Mouse (Mus musculus): ENCODE results near the gene Phf5a.
A peak's percentile ranks its signal among the peaks of the same experiment; 100 is the strongest.
"Not testable (repeated sequence)": the region's sequence is repeated elsewhere in the genome, so short reads cannot be mapped to it uniquely, and the experiment has no call there.

Phf5a gene

DNA sequence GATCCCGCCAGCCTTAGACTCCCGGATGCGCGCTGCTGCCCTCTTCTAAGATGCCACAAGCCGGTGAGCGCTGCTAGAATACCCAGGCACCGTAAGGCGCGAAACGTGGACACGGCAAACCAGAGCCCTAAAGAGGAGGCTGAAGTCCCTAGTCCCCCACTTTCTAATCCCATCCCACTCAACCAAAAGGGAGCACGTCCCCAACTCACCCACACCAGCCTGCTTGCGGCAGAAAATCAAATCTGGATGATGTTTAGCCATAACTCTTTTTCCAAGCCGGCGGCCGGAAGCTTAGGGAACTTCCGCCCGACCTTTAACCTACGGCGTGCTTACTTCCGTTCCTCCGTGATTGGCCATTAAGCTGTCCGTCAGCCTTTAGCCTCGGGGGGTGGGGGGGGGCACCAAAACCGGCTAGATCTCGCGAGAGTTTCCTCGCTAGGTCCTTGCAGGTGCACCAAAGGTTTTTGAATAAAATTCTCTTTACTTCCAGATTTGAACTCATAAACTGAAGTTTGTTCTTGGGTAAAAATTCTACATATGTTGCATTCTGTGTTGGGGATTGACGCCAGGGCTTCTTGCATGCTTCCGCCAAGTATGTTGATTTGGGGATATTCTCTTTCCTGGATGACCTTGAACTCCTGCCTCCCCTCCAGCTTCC, at the start of gene Phf5a:
TSS of gene Phf5a (minus strand) at position 308 of the 658 bp plus-strand sequence.
- peak; percentile 96 for DNase-seq (ENCODE audit: extremely low spot score, low read depth, low spot score)

DNA sequence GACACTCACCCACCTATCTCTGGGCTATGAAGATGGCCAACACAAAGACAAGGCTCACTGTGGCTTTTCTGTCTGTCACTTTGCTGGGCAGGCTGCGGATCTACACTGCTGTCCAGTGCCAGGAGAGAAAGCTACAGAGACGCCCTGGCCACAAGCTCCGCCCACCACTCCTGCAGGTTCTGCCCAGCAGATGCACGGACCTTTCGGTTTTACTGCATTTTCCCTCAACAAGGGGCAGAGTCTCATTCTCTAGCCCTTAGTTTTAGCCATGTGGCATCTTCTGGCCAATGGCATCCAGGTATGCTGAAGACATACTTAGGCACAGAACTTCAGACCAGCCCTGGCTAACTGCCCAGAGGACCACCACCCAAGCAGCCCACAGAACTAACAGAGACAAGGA, 49.5 kb upstream of the Phf5a start:
- DNase-seq (ENCODE audit: extremely low spot score, low read depth, low spot score) = no peak

DNA sequence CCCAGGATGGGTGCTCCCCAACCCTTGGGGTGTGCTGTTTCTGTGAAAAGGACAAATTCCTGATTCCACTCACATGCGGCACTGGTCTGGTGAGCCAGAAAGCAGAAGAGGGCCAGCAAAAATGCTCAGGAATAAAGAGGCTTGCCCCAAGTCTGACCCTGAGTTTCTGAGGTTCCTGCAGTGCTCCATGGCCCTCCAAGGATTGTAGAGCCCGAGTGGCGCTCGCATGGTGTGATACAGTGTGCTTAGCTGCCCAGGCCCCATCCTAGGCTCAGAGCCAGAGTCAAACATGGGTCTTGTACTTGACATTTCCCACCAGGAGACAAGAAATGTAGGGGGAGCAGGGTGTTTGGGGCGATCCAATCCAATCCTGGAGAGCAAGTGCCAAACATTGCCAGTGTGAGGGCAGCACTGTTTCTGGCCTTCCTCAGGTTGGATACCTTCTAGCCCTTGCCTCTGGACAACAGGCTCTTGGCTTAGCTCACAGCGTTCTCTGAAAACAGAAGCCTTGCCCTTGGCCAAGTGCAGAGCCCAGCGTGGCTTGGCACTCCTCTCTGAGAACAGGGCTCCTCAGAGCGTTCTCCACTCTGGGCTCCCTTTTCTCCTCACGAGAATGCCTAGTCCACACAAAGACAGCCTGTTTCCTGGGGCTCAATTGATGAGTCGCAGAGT, 49.0 kb upstream of the Phf5a start:
- no peak for DNase-seq (ENCODE audit: extremely low spot score, low read depth, low spot score)

DNA sequence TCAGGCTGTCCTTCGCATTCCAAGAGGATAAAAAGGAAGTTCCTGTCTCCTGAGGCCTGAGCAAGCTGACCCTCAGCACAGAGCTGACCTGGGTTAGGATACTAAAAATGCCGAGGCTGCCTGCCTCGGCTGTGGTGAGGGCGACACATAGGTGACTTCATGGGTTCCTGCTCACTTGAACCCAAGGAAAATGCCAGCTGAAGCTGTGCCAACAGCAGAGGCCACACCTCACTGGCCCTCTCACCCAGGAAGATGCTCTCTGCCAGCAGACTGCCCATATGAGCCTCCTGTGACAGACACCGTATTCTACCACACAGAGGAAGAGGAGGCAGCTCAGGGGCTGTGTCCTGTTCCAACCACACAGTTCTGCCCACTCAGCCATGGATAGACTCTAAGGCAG, 47.4 kb upstream of the Phf5a start:
- DNase-seq (ENCODE audit: extremely low spot score, low read depth, low spot score) = no peak

DNA sequence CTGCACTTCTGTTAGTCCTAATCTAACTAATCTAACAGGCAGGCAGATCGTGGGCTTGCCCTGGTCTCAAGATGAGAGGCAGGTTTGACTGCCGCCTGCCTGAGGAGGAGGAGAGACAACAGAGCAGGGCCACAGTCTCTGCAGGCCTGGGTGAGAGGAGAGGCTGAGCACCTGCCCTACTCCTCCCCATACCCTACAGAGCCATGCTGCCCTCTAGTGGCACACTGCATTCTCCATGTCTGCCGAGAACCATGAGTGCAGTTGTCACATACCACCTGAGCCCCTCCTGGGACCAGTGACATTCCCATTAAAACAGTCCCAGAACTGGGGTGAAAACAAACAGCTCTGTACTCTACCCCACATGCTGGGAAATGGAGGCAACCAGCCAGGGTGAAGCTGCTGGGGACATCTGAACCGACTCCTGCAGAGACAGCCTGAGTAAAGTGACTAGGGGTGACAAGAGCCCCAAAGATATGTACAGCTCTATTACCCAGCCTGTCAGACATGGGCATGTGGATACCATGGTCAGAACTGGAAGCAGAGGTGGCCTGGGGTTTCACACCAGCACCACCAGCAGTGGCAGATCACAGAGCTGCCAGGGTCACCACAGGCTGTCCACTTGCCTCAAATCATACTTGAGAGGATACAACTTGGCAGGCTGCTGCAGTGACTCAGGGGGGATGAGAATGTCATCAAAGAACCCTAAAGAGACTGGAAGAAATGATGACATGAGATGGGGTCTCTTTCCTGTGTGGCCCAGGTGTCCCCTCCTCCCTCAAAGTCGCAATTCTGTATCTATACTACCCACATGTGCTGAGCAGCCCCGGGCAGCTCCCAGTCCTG, 46.1 kb upstream of the Phf5a start:
- DNase-seq (ENCODE audit: extremely low spot score, low read depth, low spot score) = no peak

DNA sequence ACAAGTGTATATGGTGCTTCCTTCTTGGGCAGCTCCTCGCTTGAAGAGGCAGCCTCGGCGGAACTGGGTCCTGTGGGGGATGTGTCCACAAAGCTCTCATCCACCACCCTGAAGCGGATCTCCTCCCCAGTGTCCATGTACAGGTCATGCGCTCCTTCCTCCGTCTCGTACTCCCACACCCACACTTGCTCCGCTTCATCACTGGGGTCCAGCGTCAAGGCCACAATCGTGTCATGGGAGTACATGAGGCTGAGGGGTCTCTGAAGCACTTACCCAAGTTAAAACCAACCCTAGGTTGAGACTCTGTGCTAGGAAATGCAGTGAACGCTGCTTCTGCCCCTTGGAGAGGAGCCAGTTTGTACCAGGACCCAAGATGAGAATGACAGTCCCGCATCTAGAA, 45.5 kb upstream of the Phf5a start:
- DNase-seq (ENCODE audit: extremely low spot score, low read depth, low spot score) = no peak

DNA sequence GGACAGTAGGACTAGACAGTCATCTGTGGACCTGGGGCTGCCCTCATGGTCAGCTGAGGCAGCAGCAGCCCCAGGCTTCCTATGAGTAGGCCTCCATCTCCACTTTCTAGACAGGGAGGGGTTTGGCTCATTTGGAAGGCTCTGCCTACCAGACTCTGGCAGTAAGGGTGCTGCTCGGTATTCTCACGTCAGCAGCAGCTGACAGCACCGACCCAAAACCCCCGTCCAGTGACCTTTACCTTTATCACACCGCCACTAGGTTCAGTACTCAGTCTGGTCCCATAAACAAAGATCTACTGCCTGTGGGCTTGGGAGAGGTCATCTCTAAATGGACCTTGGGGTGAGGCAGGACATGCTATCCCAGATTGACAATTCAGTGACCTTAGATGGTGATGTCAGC, 44.0 kb upstream of the Phf5a start:
- DNase-seq (ENCODE audit: extremely low spot score, low read depth, low spot score) = no peak

DNA sequence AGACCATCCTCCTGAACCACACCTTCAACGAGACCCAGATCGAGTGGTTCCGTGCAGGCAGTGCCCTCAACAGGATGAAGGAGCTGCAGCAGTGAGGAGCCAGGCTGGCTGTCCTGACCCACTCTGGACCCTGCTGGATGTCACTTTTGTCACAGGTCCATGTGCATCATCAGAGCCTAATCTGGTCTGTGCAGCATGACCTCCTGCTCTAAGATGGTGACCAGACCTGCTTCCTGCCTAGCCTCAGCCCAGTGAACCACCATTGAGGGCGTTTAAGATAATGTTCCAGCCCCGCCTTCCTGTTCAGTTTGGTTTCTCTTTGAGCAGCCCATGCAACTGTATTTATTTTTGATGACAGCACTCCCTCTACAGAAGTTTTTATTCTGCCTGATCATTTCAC, 43.0 kb upstream of the Phf5a start:
- DNase-seq (ENCODE audit: extremely low spot score, low read depth, low spot score) = no peak

DNA sequence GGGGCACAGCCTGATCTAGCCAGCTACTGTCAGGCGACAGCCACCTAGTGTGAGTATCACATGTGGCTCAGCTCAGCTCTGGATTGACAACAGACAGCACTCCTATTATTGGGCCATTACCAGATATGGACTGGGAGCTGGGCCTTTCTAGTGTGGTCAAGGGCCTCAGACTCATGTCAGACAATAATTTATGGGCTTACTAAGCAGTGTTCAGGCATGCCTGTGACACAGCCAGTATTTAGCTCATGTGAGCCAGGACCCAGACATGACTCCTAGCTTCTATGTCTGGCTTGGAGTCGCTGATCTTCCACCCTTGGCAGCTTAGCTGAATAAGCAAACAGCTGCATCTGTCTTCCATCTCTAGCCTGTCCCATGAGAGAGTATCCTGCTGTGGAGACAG, 40.8 kb upstream of the Phf5a start:
- DNase-seq (ENCODE audit: extremely low spot score, low read depth, low spot score) = no peak

DNA sequence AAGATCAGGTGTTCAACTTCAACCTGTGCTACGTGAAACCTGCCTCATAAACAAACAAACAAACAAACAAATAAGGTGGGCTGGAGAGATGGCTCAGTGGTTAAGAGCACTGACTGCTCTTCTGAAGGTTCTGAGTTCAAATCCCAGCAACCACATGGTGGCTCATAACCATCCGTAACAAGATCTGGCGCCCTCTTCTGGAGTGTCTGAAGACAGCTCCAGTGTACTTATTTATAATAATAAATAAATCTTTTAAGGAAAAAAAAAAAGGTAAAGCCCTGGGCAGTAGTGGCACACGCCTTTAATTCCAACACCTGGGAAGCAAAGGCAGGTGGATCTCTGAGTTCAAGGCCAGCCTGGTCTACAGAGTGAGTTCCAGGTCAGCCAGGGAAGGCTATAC, 37.1 kb upstream of the Phf5a start:
- DNase-seq (ENCODE audit: extremely low spot score, low read depth, low spot score) = not testable (repeated sequence)

DNA sequence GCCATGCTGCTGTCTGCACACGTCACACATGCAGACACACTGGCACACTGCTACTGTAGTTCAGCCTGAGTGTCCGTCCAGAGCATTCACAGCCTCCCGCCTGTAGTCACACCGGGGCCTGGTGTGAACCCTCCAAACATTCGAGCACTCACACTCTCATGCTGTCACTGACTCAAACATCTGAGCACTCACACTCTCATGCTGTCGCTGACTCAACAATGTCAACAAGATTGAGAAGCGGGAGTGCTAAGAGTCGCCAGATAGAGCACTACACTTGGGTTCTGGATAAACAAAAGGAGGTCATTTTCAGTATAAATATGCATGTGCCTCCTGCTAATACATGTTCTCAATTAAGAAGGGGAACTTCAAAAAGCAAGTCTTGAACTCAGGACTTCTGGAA, 36.2 kb upstream of the Phf5a start:
- DNase-seq (ENCODE audit: extremely low spot score, low read depth, low spot score) = no peak

DNA sequence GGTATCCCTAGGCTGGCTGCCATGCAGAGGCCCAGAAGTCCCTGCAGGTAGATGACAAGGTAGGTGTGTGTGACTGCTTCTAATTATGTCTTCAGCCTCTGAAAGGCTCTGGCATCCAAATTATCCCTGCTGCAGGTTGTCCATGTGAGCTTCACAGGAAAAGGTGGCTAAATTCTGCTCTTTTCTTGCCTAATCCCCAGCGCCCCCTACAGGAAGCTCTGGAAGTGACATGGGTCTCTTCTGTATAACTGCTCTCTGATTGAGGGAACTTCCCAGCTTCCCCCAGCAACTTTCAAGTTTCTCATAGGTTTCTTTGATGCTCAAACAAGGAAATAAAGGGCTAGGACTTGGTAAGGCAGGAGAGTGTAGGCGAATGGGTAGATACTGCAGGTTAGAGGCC, 33.2 kb upstream of the Phf5a start:
- DNase-seq (ENCODE audit: extremely low spot score, low read depth, low spot score) = no peak

DNA sequence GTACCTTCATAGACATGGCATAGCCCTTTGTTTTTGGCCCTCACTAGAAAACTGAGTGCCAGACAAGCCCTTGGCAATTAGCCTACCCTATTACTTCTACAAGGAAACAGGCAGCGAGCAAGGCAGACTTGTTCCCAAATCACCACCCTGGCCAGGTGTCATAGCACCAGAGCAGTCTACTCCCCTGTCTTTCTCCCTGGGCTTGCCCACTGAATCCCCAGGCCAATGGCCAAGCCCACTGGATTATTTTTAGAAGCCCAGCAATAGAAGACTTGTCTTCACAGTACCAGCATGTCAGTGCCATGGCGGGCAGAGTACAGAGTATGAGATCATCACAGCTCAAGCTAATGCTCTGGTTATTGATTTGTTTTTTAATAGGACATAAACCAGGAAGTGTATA, 27.0 kb upstream of the Phf5a start:
- no peak for DNase-seq (ENCODE audit: extremely low spot score, low read depth, low spot score)

DNA sequence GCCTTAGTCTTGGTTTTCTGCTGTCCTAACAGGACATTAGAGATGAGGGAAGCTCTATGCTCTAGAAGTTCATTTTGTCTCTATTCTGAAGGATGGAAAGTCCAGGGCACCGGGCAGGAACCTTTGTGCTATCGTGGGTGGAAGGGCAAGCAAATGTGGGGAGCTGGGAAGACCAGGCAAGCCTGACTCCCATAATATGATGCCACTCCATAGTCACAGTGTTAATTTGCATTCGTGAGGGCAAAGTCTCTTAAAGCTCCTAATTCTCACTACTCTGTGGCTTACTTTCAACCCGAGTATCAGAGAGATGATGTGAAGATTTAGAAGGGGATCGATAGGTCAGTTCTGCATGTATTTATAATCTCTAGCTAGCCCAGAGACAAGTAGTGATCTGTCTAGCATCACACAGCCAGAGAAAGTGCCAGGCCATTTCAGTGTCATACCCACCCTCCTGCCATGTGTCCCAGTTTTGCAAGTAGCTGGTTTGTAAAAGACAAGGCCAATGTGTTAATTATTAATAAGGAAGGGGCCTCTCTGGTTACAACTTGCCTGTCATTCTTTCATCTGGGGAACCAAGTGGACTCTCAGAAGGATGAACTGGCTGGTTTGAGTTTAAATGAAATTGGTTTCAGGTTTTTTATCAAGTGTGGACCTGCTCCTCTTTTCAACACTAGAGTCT, 26.0 kb upstream of the Phf5a start:
- DNase-seq (ENCODE audit: extremely low spot score, low read depth, low spot score) = no peak

DNA sequence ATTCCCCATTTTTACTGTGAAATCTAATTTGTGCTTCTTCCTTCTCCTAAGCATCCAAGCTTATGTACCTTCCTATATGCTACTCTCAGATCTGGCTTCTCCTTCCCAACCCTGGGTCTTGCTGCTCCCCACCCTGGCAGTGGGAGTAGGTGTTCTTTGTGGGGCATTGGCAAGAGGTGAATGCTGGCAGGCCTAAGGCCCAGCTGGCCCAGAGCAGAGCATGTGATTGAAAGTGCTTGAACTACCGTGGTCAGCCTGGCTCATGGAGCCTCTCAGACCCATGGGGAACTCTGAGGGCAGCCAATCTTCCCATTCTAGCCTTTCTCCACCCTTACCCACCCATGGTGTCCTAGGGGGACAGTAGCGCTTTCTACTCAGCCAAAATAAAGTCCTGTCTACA, 24.7 kb upstream of the Phf5a start:
- no peak for DNase-seq (ENCODE audit: extremely low spot score, low read depth, low spot score)

DNA sequence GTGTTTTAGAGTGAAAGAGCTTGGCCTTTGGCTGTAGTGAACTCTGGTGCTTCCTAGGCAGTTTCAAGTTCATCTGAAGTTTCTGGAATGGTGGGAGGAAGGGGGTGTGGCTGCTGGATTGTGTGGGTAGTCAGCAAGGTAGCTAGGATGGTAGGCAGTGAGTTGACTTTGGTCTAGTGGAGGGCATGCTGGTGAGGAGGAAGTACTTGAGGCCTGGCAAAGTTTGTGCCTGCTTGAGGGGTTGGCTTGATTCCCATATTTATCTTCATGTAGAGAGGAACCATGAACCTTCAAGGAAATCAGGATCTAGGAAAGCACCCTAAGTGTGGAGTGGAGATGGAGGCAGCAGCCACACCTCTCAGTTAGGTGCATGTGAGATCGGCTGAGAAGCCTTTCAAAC, 22.3 kb upstream of the Phf5a start:
- no peak for DNase-seq (ENCODE audit: extremely low spot score, low read depth, low spot score)

DNA sequence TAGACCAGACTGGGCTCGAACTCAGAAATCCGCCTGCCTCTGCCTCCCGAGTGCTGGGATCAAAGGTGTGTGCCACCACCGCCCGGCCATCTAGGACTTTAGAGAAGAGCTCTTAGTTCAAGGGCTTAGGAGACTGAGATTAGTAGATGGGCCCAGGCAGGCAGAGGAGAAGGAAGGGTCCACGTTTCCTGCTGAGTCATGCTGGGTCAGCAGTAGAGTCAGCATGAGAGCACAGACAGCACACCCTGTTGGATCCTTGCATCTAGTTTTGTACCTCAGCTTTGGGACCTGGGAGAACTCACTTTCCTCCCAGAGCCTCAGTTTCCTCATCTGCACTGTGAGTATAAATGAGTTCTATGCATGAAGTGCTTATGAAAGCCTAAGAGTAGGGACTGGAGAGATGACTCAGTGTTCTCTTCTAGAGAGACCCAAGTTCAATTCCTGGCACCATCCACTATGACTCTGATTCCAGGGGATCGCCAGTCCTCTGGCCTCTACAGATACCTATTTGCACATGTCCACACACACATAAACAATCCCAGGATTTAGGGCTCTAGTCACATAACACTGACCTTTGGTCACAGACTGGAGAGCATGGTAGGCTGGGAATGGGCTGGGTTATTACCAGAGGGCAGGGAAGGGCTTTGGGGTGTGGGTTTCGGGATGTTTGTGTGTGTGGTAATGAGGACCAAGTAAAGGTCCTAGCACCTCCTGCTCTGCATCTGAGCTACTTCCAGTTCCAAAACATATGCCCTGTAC, 20.3 kb upstream of the Phf5a start:
- no peak for DNase-seq (ENCODE audit: extremely low spot score, low read depth, low spot score)

DNA sequence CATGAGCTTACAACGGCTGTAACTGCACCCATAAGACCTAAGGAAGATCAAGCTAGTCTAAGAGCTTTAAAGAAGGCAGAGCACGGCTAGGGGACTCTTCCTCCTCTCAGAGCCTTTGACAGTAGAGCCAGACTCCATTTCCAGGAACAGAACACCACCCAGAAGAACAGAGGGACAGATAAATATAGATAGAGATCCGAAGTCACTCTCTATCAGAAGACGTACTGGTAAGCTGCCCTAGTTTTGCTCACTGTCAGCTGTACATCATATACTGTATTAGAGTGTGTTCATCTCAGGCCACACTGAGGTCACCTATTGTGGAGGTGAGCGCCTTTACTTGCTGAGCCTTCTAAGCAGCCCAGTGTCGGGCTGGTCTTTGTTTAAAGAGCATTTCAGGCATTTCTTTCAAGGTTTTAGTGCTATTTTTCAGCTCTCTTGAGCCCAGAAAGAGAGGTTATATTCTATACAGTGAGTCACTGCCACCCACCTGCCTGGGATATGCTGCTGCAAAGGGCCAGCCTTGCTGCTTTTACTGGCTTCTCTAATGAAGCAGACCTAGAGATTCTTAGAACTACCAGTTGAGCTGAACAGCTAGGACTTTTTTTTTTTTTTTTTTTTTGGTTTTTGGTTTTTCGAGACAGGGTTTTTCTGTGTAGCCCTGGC, 19.6 kb upstream of the Phf5a start:
- no peak for DNase-seq (ENCODE audit: extremely low spot score, low read depth, low spot score)

DNA sequence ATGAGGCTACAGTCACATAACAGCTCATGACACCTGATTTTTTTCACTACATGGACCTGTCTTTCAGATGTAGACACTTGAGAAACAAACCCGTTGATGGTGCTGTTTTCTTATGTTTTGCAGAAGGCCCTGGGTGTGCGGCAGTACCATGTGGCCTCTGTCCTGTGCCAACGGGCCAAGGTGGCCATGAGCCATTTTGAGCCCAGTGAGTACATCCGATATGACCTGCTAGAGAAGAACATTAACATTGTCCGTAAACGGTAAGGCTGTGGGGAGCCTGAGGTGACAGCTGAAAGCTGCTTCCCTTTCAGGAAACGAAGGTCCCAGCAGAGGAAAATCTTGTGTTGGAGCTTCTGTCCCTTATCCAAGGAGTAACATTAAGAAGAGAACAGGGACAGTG, 17.5 kb upstream of the Phf5a start:
- DNase-seq (ENCODE audit: extremely low spot score, low read depth, low spot score) = no peak

DNA sequence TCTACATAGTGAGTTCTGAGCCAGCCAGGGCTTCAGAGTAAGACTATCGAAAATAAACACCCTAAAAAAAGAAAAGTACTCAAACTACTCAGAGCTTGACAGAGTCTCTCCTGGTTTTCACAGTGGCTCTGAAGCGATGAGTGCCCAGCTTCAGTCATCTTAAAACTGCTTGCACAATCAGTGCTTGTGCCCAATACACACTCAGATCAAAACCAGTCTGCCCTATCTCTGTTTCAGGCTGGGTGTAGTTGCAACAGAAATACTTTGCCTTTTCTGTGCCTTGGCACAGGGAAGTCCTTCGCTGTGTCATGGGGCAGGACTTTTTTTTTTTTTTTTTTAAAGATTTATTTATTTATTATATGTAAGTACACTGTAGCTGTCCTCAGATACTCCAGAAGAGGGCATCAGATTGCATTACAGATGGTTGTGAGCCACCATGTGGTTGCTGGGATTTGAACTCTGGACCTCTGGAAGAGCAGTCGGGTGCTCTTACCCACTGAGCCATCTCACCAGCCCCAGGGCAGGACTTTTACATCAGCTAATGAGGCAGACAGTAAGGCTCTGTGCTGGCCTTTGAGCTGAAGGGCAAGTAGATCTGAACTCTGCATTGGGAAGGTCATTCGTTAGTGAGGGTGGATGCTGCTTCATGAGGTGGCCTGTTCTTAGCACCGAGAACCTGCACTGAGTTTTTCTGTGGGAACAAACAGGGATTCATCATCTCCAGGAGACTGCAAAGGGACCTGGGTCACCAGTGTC, 15.3 kb upstream of the Phf5a start:
- no peak for DNase-seq (ENCODE audit: extremely low spot score, low read depth, low spot score)
